ENCODE assay signal across 8 mouse cellular contexts in the genomic region with DNA sequence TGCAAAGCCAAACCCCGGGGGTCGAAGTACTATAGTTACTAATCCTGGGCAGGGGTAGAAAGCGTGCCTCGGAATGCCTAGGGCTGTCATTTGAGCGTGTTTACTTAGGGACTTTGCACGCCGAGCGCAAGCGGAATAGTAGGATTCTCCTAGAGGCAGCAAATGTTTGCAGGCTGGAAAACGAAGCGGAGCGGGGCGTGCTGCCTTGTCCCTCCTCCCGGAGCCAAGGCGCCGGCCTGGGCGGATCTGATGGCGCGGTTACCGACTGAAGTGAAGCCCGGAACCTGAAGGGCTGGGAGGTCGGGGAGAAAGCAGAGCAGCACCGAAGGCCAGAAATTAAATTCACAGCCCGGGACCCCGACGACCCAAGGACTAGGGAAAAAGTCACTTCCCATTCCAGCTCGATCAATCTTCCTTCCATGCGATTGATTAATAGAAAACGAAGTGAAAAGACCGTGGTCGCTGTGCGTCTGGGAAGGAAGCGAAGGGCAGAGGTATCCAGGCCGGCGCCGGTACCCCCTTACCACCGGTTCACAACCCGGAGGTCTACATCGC. TPM values are rescaled to one million over a fixed set of nuclear protein-coding genes. Genes with fewer than 3 reads are reported as not detected.
DNase-seq lines count a peak whose midpoint lies in the region; ATAC-seq lines count a peak whose summit lies in the region.
"Had no signal": no experiment of that assay in that cellular context is flagged by ENCODE, and none has a peak within 500 bp of the region (broad histone marks: within the 10 kb centered on the region; RNA-seq: fewer than 3 reads in every experiment).

No protein-coding gene starts in this region.

- H3K4me3 ChIP-seq in embryonic facial prominence, embryonic 15.5 days (replicated peaks): peak overlapping the region; percentile 39
- H3K4me3 ChIP-seq in hindbrain, embryonic 15.5 days: peak overlapping the region; percentile 28

- no peak overlapping the region for H3K27ac ChIP-seq in embryonic facial prominence, embryonic 15.5 days (replicated peaks)
- H3K27ac ChIP-seq in hindbrain, embryonic 15.5 days (replicated peaks): peak overlapping the region; percentile 16

- under 1% methylated on average over 39 of the region's 39 CpGs for WGBS in embryonic facial prominence, embryonic 15.5 days
- WGBS in hindbrain, embryonic 15.5 days: under 1% methylated on average over 39 of the region's 39 CpGs

- H3K36me3 ChIP-seq in embryonic facial prominence, embryonic 15.5 days: no peaks in the 10 kb centered on the region
- no peaks in the 10 kb centered on the region for H3K36me3 ChIP-seq in hindbrain, embryonic 15.5 days

- H3K27me3 ChIP-seq in embryonic facial prominence, embryonic 15.5 days: peaks cover 77% of the 10 kb centered on the region
- H3K27me3 ChIP-seq in hindbrain, embryonic 15.5 days: peaks cover 48% of the 10 kb centered on the region

- H3K9me3 ChIP-seq in embryonic facial prominence, embryonic 15.5 days (replicated peaks): no peaks in the 10 kb centered on the region
- H3K9me3 ChIP-seq in hindbrain, embryonic 15.5 days: no peaks in the 10 kb centered on the region

- ATAC-seq in embryonic facial prominence, embryonic 15.5 days (ENCODE audit: insufficient number of reproducible peaks, low FRiP score, low TSS enrichment, low read depth): no peak
- no peak for ATAC-seq in hindbrain, embryonic 15.5 days (ENCODE audit: low FRiP score, low read depth)

- peak overlapping the region; percentile 92 for H3K4me2 ChIP-seq in embryonic facial prominence, embryonic 15.5 days (replicated peaks)
- H3K4me2 ChIP-seq in hindbrain, embryonic 15.5 days: peak overlapping the region; percentile 49

- peaks cover 61% of the 10 kb centered on the region for H3K4me1 ChIP-seq in embryonic facial prominence, embryonic 15.5 days
- peaks cover 24% of the 10 kb centered on the region for H3K4me1 ChIP-seq in hindbrain, embryonic 15.5 days (replicated peaks)

- H3K9ac ChIP-seq in embryonic facial prominence, embryonic 15.5 days: peak overlapping the region; percentile 23; the same call in 1 of the 2 replicates
- no peak overlapping the region for H3K9ac ChIP-seq in hindbrain, embryonic 15.5 days

- peak; percentile 47 for DNase-seq in thymus, postnatal 25 days
- no peak for DNase-seq in thymus, postnatal 14 days
- DNase-seq in lung, postnatal 36 days: peak; percentile 47
- DNase-seq in layer of hippocampus, adult 11-12 months (ENCODE audit: low spot score): no peak
- DNase-seq in right cerebral cortex, adult 18-20 months: no peak

RNA-seq across cellular contexts. Expression of a gene that starts 1.4 kb away (rescaled TPM):
- polyA plus RNA-seq in embryonic facial prominence, embryonic 15.5 days (2015; fragmentation: Nextera tagmentation; extraction: Ambion mirVana): 0.67 TPM in 1 of 2 replicates, not detected in the other
- 0.45 and 0.48 TPM in 2 replicates for polyA plus RNA-seq in hindbrain, embryonic 15.5 days (2015; fragmentation: Nextera tagmentation; extraction: Ambion mirVana)
- polyA plus RNA-seq: cortical plate, adult 2 months had no signal

RNA-seq across cellular contexts. Expression of a gene that starts 6.9 kb away (rescaled TPM):
- 0.56 and 0.65 TPM in 2 replicates for polyA plus RNA-seq in embryonic facial prominence, embryonic 15.5 days (2015; fragmentation: Nextera tagmentation; extraction: Ambion mirVana)
- 0.69 and 1.2 TPM in 2 replicates for polyA plus RNA-seq in hindbrain, embryonic 15.5 days (2015; fragmentation: Nextera tagmentation; extraction: Ambion mirVana)
- polyA plus RNA-seq: cortical plate, adult 2 months had no signal

RNA-seq across cellular contexts. Expression of a gene that starts 7.4 kb away (rescaled TPM):
- polyA plus RNA-seq in embryonic facial prominence, embryonic 15.5 days (2015; fragmentation: Nextera tagmentation; extraction: Ambion mirVana): 50.7 and 54.0 TPM in 2 replicates
- 28.8 and 32.3 TPM in 2 replicates for polyA plus RNA-seq in hindbrain, embryonic 15.5 days (2015; fragmentation: Nextera tagmentation; extraction: Ambion mirVana)

Comparison
In these comparisons a context has a peak if more than half of its experiments do, and no peak if none do; other contexts are left out.
1. DNase-seq: peak in thymus, postnatal 25 days (single experiment) and lung, postnatal 36 days (single experiment); none in thymus, postnatal 14 days (single experiment), layer of hippocampus, adult 11-12 months (single experiment) and right cerebral cortex, adult 18-20 months (single experiment).